Mouse (Mus musculus): Measurements from ENCODE around the gene Gpr180. TPM values are rescaled to one million over a fixed set of nuclear protein-coding genes. Genes with fewer than 3 reads are reported as not detected.

Gene Gpr180
- polyA plus RNA-seq, 1 experiment from 2014 or later = 42.0 TPM

DNA sequence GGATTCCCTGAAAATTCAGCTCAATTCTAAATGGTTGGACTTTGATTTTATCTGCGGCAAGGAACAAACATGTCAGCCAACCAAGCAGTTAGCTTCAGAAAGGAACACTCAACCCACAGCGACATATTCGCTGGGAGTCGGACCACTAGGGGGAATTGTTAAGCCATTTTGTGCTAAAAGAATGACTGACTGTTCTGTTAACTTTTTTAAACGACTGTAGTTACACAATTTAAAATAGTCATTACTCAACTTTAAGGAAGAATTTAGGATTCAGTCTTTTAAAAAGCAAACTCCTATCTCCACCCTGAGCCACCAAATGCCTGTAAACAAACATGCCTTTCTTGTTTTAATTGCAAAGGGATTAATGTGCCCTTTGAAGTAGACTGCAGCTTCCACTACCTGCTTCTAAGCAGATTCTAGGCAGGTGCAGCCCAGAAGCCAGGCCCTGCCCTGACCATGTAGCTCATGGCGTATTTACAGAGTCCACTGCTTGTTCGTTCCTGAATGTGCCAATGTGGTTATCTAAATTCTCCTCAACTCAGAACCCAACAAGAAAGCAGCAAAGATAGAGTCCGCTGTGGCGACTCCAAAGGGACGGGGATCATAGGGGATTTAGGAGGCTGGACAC lies 56.2 kb downstream of the Gpr180 start:
- no peak for ATAC-seq (ENCODE audit: low read depth)
- WGBS = 44% methylated on average over 10 of the region's 10 CpGs
- Histone ChIP-seq H3K4me1 (replicated peaks) (0 out of 2 replicates have a peak, but pooled peaks cover 4% of the 10 kb centered on the region), H3K27me3 (no peaks in the 10 kb centered on the region; the same call in 1 of the 2 replicates), H3K4me2 (no peak overlapping the region), H3K4me3 (no peak overlapping the region), H3K36me3 (no peaks in the 10 kb centered on the region), H3K9me3 (no peaks in the 10 kb centered on the region), H3K27ac (replicated peaks) (no peak overlapping the region), H3K9ac (no peak overlapping the region)

- 59% methylated on average over 10 of the region's 10 CpGs for WGBS
- Histone ChIP-seq H3K4me2 (no peak overlapping the region), H3K9ac (no peak overlapping the region), H3K27me3 (no peaks in the 10 kb centered on the region; the same call in 1 of the 2 replicates), H3K27ac (replicated peaks) (no peak overlapping the region), H3K9me3 (no peaks in the 10 kb centered on the region), H3K4me1 (replicated peaks) (0 out of 2 replicates have a peak, but pooled peaks cover 4% of the 10 kb centered on the region), H3K4me3 (no peak overlapping the region), H3K36me3 (no peaks in the 10 kb centered on the region)
- no peak for ATAC-seq (ENCODE audit: low read depth)
Observed at GRCm38 (mm10) chr14:118193663-118194062, 56.7 kb downstream of the Gpr180 start.

DNA sequence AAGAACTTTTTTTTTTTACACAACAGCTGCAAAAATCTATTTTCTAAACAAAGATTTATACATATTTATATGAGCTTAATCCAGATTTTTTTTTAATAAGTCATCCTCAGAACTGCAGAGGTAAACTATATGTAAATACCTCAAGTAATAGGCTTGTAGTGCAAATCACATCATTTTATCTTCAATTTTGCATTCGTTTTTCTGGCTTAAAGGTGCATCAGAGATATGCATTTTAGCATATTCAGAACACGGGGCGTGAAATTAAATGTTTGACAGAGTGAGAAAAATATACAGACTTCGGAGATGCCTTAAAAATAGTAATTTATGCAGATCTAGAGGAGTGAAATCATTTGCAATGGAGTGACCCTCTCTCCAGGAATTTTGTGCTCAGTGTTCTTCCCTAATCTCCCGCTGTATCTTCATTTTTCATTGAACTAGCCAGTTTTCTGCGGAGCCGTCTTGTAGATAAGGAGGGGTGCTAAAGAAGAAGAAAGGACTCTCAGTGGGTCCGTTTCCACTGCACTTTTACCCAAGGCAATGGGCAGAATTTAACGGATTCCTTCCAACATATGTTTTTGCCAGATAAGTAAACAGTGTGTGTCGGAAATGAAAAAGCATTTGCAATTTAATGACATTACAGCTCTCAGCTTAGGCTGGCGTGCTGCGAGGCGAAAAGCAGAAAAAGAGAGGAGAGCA lies 57.4 kb downstream of the Gpr180 start:
- no peak for ATAC-seq (ENCODE audit: low read depth)

GRCm38 (mm10) chr14:118197063-118197462 lies 60.1 kb downstream of the Gpr180 start:
- Histone ChIP-seq H3K4me2 (no peak overlapping the region), H3K4me3 (no peak overlapping the region), H3K9me3 (no peaks in the 10 kb centered on the region), H3K27me3 (no peaks in the 10 kb centered on the region; the same call in 1 of the 2 replicates), H3K36me3 (no peaks in the 10 kb centered on the region), H3K9ac (no peak overlapping the region), H3K27ac (replicated peaks) (no peak overlapping the region), H3K4me1 (replicated peaks) (0 out of 2 replicates have a peak, but pooled peaks cover 4% of the 10 kb centered on the region)
- WGBS = 67% methylated on average over 12 of the region's 12 CpGs
- no peak for ATAC-seq (ENCODE audit: low read depth)

More for the DNA sequence above, 57.4 kb downstream of the Gpr180 start:
- WGBS = 54% methylated on average over 13 of the region's 13 CpGs
- Histone ChIP-seq H3K36me3 (no peaks in the 10 kb centered on the region), H3K27me3 (no peaks in the 10 kb centered on the region; the same call in 1 of the 2 replicates), H3K27ac (replicated peaks) (no peak overlapping the region), H3K4me2 (no peak overlapping the region), H3K9ac (no peak overlapping the region), H3K4me3 (no peak overlapping the region), H3K4me1 (replicated peaks) (0 out of 2 replicates have a peak, but pooled peaks cover 4% of the 10 kb centered on the region), H3K9me3 (no peaks in the 10 kb centered on the region)

DNA sequence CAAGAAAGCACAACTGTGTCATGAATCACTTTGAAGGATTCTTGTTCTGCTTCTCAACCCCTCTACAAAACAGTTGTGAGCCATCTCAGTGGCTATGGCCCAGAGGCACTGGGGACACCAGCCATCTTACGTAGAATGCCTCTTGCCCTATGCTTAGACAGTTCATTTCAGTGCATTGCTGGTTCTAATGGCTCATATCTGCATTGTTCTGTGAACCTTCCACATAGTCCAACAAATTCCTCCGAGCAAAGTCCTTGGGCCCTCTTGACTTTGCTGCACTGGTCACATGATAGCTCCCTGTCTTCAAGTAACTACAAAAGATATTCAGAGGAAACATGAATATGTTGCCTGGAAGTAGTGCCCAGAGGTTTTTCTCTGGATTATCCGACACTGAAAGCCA lies 63.8 kb downstream of the Gpr180 start:
- H3K27me3 ChIP-seq = no peaks in the 10 kb centered on the region
- WGBS = 94% methylated on average over 3 of the region's 3 CpGs
- no peak for ATAC-seq (ENCODE audit: low read depth)
- no peak overlapping the region for H3K27ac ChIP-seq (replicated peaks)
- no peaks in the 10 kb centered on the region for H3K36me3 ChIP-seq
- H3K9me3 ChIP-seq = no peaks in the 10 kb centered on the region
- H3K4me2 ChIP-seq = no peak overlapping the region
- H3K4me3 ChIP-seq = no peak overlapping the region
- H3K9ac ChIP-seq = no peak overlapping the region
- no peaks in the 10 kb centered on the region for H3K4me1 ChIP-seq (replicated peaks)

- 0 out of 2 replicates have a peak, but pooled peaks cover 1% of the 10 kb centered on the region for H3K9me3 ChIP-seq
- H3K27ac ChIP-seq (replicated peaks) = no peak overlapping the region
- H3K4me1 ChIP-seq (replicated peaks) = no peaks in the 10 kb centered on the region
- no peaks in the 10 kb centered on the region for H3K36me3 ChIP-seq
- H3K27me3 ChIP-seq = no peaks in the 10 kb centered on the region
- no peak overlapping the region for H3K4me3 ChIP-seq
- H3K9ac ChIP-seq = no peak overlapping the region
- H3K4me2 ChIP-seq = no peak overlapping the region
- 90% methylated on average over 5 of the region's 5 CpGs for WGBS
- no peak for ATAC-seq (ENCODE audit: low read depth)
Observed at GRCm38 (mm10) chr14:118202006-118202405, 65.0 kb downstream of the Gpr180 start.

- Histone ChIP-seq H3K4me2 (no peak overlapping the region), H3K4me3 (no peak overlapping the region), H3K4me1 (replicated peaks) (no peaks in the 10 kb centered on the region), H3K27me3 (no peaks in the 10 kb centered on the region), H3K36me3 (no peaks in the 10 kb centered on the region), H3K9me3 (peaks cover 6% of the 10 kb centered on the region; the same call in 1 of the 2 replicates), H3K9ac (no peak overlapping the region), H3K27ac (replicated peaks) (no peak overlapping the region)
- no peak for ATAC-seq (ENCODE audit: low read depth)
- WGBS = 75% methylated on average over 7 of the region's 7 CpGs
Observed at GRCm38 (mm10) chr14:118203031-118203430, 66.1 kb downstream of the Gpr180 start.

- H3K27ac ChIP-seq (replicated peaks) = no peak overlapping the region
- H3K36me3 ChIP-seq = no peaks in the 10 kb centered on the region
- 83% methylated on average over 3 of the region's 3 CpGs for WGBS
- H3K9ac ChIP-seq = no peak overlapping the region
- H3K27me3 ChIP-seq = peaks cover 5% of the 10 kb centered on the region; the same call in 1 of the 2 replicates
- peaks cover 3% of the 10 kb centered on the region; the same call in 1 of the 2 replicates for H3K4me1 ChIP-seq (replicated peaks)
- H3K9me3 ChIP-seq = peaks cover 6% of the 10 kb centered on the region; the same call in 1 of the 2 replicates
- no peak overlapping the region for H3K4me3 ChIP-seq
- H3K4me2 ChIP-seq = no peak overlapping the region
- ATAC-seq (ENCODE audit: low read depth) = no peak
Observed at GRCm38 (mm10) chr14:118207347-118207746, 70.4 kb downstream of the Gpr180 start.

GRCm38 (mm10) chr14:118209642-118210041 lies 72.7 kb downstream of the Gpr180 start:
- H3K27me3 ChIP-seq = peaks cover 12% of the 10 kb centered on the region

GRCm38 (mm10) chr14:118212188-118212804 lies 75.3 kb downstream of the Gpr180 start:
- peaks cover 5% of the 10 kb centered on the region; the same call in 1 of the 2 replicates for H3K4me1 ChIP-seq (replicated peaks)
- no peak overlapping the region for H3K27ac ChIP-seq (replicated peaks)
- no peak for ATAC-seq (ENCODE audit: low read depth)
- H3K4me3 ChIP-seq = no peak overlapping the region
- 68% methylated on average over 15 of the region's 15 CpGs for WGBS
- H3K27me3 ChIP-seq = peaks cover 28% of the 10 kb centered on the region
- H3K9ac ChIP-seq = no peak overlapping the region
- H3K36me3 ChIP-seq = no peaks in the 10 kb centered on the region
- peaks cover 2% of the 10 kb centered on the region; the same call in 1 of the 2 replicates for H3K9me3 ChIP-seq
- H3K4me2 ChIP-seq = no peak overlapping the region

More at GRCm38 (mm10) chr14:118209642-118210041, 72.7 kb downstream of the Gpr180 start:
- WGBS = 7% methylated on average over 5 of the region's 5 CpGs
- Histone ChIP-seq H3K27ac (replicated peaks) (no peak overlapping the region), H3K9ac (no peak overlapping the region), H3K36me3 (no peaks in the 10 kb centered on the region), H3K4me3 (no peak overlapping the region), H3K4me1 (replicated peaks) (peaks cover 5% of the 10 kb centered on the region; the same call in 1 of the 2 replicates), H3K9me3 (peaks cover 6% of the 10 kb centered on the region; the same call in 1 of the 2 replicates), H3K4me2 (no peak overlapping the region)
- ATAC-seq (ENCODE audit: low read depth) = 0 out of 2 replicates have a peak, but pooled peaks have one; percentile 47

Data from neural tube, embryonic 13.5 days (tissue).